Mouse (Mus musculus): ENCODE data around the gene Fabp7.

- TF ChIP-seq CTCF (IDR thresholded peaks at IDR 0.05; ENCODE audit: insufficient read depth, low read depth, low read length) (no peak), POLR2A (IDR thresholded peaks at IDR 0.05; ENCODE audit: insufficient read depth, low read depth, low read length) (no peak)
Measured at GRCm38 (mm10) chr10:57796057-57796456, 11.4 kb downstream of the Fabp7 start.

All from olfactory bulb, adult 2 months (tissue).